Mouse (Mus musculus) embryonic facial prominence, embryonic 12.5 days (tissue): ENCODE results near the gene Bcas3. TPM values are rescaled to one million over a fixed set of nuclear protein-coding genes. Genes with fewer than 3 reads are reported as not detected.

Source experiments
- microRNA-seq: library from miRNA; unstranded; fragments of <30 nt; microRNA quantifications from one replicate; pipeline ENCODE4, GENCODE M21; 2017
- polyA plus RNA-seq: library from polyadenylated mRNA; unstranded; fragments of >200 nt; fragmentation: Nextera tagmentation; extraction: Ambion mirVana; gene quantifications from 2 replicates; pipeline ENCODE4 v1.2.1, GENCODE M21; 2016

Gene Bcas3
- polyA plus RNA-seq, 1 experiment from 2014 or later, result 28.7 TPM

Small RNAs within 50 kb of the gene (microRNA-seq; reads per million reads assigned to microRNA genes)
- not detected for gene Mir5110

Other genes with a start within 250 kb of the Bcas3 start
- 5.6 and 6.8 TPM in 2 replicates for gene Usp32, start 213.0 kb upstream of the Bcas3 start, polyA plus RNA-seq
- gene 1700125H20Rik, start 182.8 kb upstream of the Bcas3 start, polyA plus RNA-seq, result 0.83 and 0.92 TPM in 2 replicates
- gene Appbp2, start 118.0 kb upstream of the Bcas3 start, polyA plus RNA-seq, result 45.4 and 48.6 TPM in 2 replicates
- 26.6 and 27.7 TPM in 2 replicates for gene Ppm1d, start 41.9 kb upstream of the Bcas3 start, polyA plus RNA-seq